Mouse (Mus musculus) adrenal gland, adult 2 months (tissue): ENCODE data around the gene Gale. TPM values are rescaled to one million over a fixed set of nuclear protein-coding genes. Genes with fewer than 3 reads are reported as not detected.
"Not testable (repeated sequence)": the region's sequence is repeated elsewhere in the genome, so short reads cannot be mapped to it uniquely, and the experiment has no call there.

Source experiments
- DNase-seq: peaks from one replicate; pipeline ENCODE4 v3.0.0; 2021
- polyA plus RNA-seq: library from polyadenylated mRNA; depleted of rRNA; stranded (reverse); fragments of >200 nt; gene quantifications from 2 replicates; pipeline ENCODE4 v1.2.3, GENCODE M21; 2012
- total RNA-seq, 2 experiments: library from RNA; stranded (reverse); gene quantifications; 2 replicates each; pipeline ENCODE4 v1.2.3; 2021

Gale gene
- total and polyA plus RNA-seq, 3 experiments: 15.5 to 24.8 (median 22.9) TPM

- no peak for DNase-seq
Observed at GRCm38 (mm10) chr4:135970585-135970984, 7.1 kb downstream of the Gale start.

DNA sequence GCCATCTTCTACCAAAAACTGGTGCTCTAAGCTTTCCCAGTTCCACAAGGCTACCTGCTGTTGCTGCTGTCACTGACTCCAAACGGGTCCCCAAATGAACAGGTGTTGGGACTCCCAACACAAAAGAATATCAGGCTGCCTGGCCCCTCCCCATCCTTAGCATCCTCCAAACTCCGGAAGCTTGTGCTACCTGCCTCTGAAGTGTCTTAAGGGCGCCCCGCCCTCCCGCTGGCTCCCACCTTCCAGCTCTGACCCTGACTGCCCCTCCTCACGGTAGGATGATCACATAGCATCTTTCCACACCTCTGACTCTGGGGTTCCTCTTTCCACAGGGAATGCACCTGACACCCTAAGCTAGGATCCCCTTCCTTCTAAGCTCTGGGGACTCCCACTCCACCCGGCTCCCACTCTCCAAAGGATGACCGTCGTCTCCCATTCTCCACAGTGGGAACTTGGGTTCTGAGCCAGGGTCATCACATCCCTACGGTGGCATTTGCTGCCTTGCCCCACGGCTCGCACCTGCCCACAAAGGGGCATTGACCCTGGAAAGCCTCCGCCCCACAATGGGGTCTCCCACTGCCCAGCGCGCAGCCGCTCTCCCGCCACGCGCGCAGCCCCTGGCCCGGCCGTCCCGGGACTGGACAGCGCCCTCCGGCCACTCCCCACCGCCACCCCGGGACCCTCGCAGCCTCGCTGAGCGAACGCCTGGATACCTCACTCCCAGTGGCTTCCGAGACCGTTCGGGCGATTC is 8.5 kb downstream of the Gale start:
- no peak for DNase-seq

DNA sequence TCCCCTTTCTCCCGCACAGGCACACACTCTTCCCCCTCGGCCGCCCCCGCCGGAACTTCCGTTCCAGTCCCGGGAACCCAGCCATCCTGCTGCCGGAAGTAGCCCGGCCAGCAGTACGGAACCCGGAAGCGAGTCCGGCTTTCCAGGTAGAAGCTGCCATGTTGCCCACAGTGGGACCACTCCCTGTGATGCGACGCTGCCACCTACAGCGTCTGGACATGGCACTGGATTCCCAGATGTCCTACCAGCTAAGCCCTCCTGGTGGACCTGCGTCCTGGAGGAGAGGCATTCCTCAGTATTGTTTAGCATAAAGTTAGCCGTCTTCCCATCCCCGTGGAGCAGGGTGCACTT is 9.0 kb downstream of the Gale start, which contains the start of gene Lypla2:
Gene Lypla2 (minus strand): TSS at position 71 of the 351 bp plus-strand sequence.
- peak; percentile 93 for DNase-seq

DNA sequence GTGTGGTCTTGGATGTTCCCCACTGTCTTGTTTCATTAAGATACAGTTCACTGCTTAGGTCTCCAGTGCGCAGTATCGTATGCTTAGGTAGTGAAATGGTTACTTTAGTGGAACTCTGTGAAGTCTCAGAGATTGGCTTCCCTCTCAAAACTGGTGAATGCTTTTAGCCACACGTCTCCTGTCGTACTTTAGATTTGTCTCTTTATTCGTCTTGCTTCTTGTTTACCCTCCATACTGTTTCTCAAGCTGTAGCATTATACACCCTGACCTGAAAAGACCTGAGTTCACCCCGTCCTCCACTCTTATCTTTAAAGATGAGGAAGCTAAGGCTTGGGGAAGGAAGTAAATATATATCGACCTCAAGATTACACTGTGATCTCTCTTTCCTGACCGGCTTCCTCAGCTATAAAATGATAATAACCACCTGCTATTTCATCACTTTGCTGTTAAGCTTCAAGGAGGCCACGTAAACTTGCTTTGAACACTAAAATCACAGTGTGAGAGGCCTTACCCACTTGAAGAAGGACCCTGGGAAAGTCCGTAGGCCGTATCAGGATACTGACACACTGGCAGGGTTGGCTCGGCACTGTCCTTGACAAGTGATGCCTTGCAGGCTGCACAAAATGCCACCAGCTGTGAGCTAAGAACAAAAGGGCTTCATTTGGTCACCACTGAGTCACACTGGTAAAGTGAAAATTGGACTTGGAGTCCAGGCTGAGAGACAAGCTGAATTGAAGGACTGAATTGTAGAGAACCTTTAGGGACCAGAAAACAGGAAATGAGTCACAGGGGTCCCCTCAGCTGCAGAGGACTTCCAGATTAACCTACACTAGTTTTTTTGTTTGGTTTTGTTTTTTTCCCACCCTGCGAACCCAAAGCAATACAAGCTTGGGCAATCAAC is 9.6 kb downstream of the Gale start:
- DNase-seq: peak; percentile 52

DNA sequence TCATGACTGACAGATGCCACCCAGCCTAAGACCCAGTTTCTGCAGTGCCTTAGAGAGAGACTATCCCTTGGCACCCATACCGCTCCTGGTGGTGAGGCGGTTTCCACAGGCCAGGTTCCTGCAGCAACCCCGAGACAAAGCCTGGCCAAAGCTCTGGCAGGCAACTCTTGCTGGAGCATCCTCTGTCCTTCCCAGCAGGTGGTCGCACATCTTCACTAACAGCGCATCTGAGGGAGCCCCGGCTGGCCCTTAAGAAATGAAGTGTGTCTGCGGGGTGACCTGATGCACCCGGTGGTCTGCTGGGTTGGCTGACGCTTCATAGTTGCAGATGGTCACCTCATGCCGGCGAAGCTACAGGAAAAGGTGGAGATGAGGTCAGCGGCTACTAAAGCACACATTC is 12.6 kb downstream of the Gale start:
- DNase-seq: no peak

- not testable (repeated sequence) for DNase-seq
Observed at GRCm38 (mm10) chr4:135980223-135980622, 16.7 kb downstream of the Gale start.

GRCm38 (mm10) chr4:135981524-135982063 is 18.1 kb downstream of the Gale start:
- DNase-seq: no peak

GRCm38 (mm10) chr4:135984556-135984955 is 21.0 kb downstream of the Gale start:
- DNase-seq: no peak

GRCm38 (mm10) chr4:135985193-135985592 is 21.7 kb downstream of the Gale start:
- no peak for DNase-seq

- DNase-seq: no peak
Observed at GRCm38 (mm10) chr4:135985769-135986168, 22.2 kb downstream of the Gale start.

GRCm38 (mm10) chr4:135986301-135986942 is 22.9 kb downstream of the Gale start:
- no peak for DNase-seq

DNA sequence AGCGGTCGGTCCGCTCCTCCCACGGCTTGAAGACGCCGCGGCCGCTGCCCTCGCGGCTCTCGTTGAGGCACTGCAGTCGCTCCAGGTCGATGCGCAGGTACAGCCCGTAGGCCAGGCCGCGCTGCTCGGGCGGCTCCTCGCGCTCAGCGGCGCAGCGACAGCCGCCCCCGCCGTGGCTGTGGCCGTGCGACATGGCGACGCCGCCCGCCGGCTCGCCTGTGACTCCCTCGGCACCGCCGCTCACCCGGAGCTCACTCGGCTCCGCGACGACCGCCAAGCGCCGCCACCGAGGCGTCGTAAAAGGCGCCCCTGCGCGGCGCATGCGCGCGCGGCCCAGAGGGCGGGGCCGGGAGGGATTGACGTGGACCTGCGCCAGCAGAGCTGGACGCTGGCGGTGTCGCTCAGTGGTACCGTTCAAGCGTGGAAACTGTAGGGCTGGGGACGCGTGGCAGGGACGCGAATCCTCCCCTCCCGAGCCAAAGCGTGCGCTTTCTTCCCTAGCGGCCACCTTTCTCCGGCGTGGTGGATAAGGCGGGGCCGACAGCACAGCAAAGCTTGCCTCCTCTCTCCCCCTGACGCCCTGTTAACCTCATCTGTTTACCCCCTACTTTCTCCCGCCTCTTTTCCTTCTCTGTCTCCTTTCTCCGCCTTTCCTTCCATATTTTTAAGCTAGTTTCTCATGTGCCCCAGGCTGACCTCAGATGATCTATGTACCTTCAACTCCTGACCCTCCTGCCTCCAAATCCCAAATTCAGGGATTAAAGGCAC is 23.6 kb downstream of the Gale start, which contains the start of gene Pithd1:
Gene Pithd1 (minus strand): TSS at position 322 of the 768 bp plus-strand sequence.
- DNase-seq: peak; percentile 95

GRCm38 (mm10) chr4:135987714-135988113 is 24.2 kb downstream of the Gale start:
- no peak for DNase-seq

- DNase-seq: no peak
Observed at GRCm38 (mm10) chr4:135993941-135994340, 30.4 kb downstream of the Gale start.

GRCm38 (mm10) chr4:135995118-135995517 is 31.6 kb downstream of the Gale start:
- DNase-seq: no peak

DNA sequence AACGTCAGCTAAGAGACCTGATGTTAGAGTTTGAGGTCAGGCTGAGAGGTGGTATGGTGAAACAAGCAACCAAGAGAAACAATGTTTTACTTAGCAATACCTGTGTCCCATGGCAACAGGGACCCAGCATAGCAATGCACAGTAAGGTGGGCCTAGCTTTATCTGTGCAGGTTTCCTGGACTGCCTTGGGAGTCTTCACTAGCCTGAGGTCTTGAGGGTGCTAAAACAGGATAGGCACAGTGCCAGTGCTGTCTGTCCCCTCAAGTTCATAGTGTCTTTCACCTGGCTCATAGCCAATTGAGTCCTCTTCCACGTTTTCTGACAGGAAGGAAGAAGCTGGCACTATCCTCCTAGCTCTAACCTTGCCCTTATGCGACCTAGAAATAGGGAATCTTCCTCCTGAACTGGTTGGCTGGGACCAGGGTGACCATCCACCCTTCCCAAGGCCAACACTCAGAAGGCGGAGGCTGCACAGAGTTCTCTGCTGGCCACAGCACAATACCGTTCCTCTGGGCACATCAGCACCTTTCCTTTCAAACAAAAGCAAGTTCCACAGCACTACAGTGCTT is 40.7 kb downstream of the Gale start:
- DNase-seq: peak; percentile 45

- no peak for DNase-seq
Observed at GRCm38 (mm10) chr4:136004921-136005320, 41.4 kb downstream of the Gale start.

DNA sequence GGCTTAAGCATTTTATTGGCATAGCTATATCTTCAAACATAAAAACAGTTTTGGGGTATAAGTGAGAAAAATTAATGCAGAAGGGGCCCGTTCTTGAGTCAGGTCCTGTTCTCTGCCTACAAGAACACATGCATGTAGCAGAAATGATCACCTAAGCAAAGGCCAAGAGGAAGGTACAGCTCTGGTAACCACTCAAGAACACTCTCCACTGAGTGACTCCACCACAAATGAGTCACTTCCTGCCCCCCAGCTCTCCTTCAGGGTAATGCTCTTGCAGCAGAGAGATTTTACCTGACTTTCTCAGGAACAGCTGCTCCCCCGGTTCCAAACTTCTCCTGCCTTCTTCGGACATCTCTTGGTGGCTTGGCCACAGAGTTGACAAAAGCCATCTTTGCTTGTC is 43.3 kb downstream of the Gale start:
- DNase-seq: no peak

- no peak for DNase-seq
Observed at GRCm38 (mm10) chr4:136008782-136009447, 45.4 kb downstream of the Gale start.

GRCm38 (mm10) chr4:136010586-136010985 is 47.1 kb downstream of the Gale start:
- no peak for DNase-seq
